10 mouse cellular contexts compared by ENCODE assay signal in genomic region chr1:91800348-91800747, GRCm38 (mm10). TPM values are rescaled to one million over a fixed set of nuclear protein-coding genes. Genes with fewer than 3 reads are reported as not detected.
DNase-seq lines count a peak whose midpoint lies in the region; ATAC-seq and TF ChIP-seq lines count a peak whose summit lies in the region.
"Had no signal": no experiment of that assay in that cellular context is flagged by ENCODE, and none has a peak within 500 bp of the region (broad histone marks: within the 10 kb centered on the region; RNA-seq: fewer than 3 reads in every experiment).

No protein-coding gene starts in this region.

- TF ChIP-seq EP300 in heart, adult 2 months (IDR thresholded peaks at IDR 0.05; ENCODE audit: insufficient read depth, low read depth, low read length): no peak

- no peaks in the 10 kb centered on the region for H3K36me3 ChIP-seq in heart, embryonic 15.5 days
- H3K36me3 ChIP-seq in heart, adult 2 months (ENCODE audit: control insufficient read depth, insufficient read depth, low read length): no peaks in the 10 kb centered on the region
- no peaks in the 10 kb centered on the region for H3K36me3 ChIP-seq in hindbrain, embryonic 16.5 days (ENCODE audit: control insufficient read depth, insufficient read depth, low read length)
- no peaks in the 10 kb centered on the region for H3K36me3 ChIP-seq in myocyte (ENCODE audit: control insufficient read depth, insufficient read depth)
- no peaks in the 10 kb centered on the region for H3K36me3 ChIP-seq in thymus, adult 2 months (ENCODE audit: control insufficient read depth, insufficient read depth, low read length)

- no peak overlapping the region for H3K27ac ChIP-seq in heart, embryonic 15.5 days
- H3K27ac ChIP-seq in heart, adult 2 months: no peak overlapping the region
- H3K27ac ChIP-seq in brown adipose tissue, adult 24 weeks (replicated peaks; ENCODE audit: low read depth, low read length): no peak overlapping the region
- no peak overlapping the region for H3K27ac ChIP-seq in hindbrain, embryonic 16.5 days (ENCODE audit: low read depth, low read length)
- H3K27ac ChIP-seq in thymus, adult 2 months (ENCODE audit: control insufficient read depth, insufficient read depth, low read length): no peak overlapping the region

- H3K79me2 ChIP-seq in heart, adult 2 months (replicated peaks; ENCODE audit: control insufficient read depth, insufficient read depth, low read length): no peaks in the 10 kb centered on the region
- peaks cover 30% of the 10 kb centered on the region for H3K79me2 ChIP-seq in myocyte (ENCODE audit: control insufficient read depth, insufficient read depth)

- H3K4me3 ChIP-seq in heart, embryonic 15.5 days: peak overlapping the region; percentile 56
- no peak overlapping the region for H3K4me3 ChIP-seq in heart, adult 2 months
- peak overlapping the region; percentile 78 for H3K4me3 ChIP-seq in brown adipose tissue, adult 24 weeks (ENCODE audit: insufficient read depth, low read depth, low read length)
- peak overlapping the region; percentile 50; the same call in 1 of the 2 replicates for H3K4me3 ChIP-seq in hindbrain, embryonic 16.5 days (ENCODE audit: low read length)
- peak overlapping the region; percentile 59 for H3K4me3 ChIP-seq in myocyte
- no peak overlapping the region for H3K4me3 ChIP-seq in thymus, adult 2 months (ENCODE audit: control insufficient read depth, insufficient read depth, low read length)

- TF ChIP-seq POLR2A in heart, adult 2 months (IDR thresholded peaks at IDR 0.05; ENCODE audit: insufficient read depth, low read depth, low read length): no peak
- no peak for TF ChIP-seq POLR2A in myocyte (IDR thresholded peaks at IDR 0.05; ENCODE audit: insufficient read length, low read depth)
- no peak for TF ChIP-seq POLR2A in thymus, adult 2 months (IDR thresholded peaks at IDR 0.05; ENCODE audit: control insufficient read depth, extremely low read depth, insufficient read depth, low read length, poor library complexity)

- H3K9me3 ChIP-seq in heart, embryonic 15.5 days (replicated peaks): no peaks in the 10 kb centered on the region
- no peaks in the 10 kb centered on the region for H3K9me3 ChIP-seq in hindbrain, embryonic 16.5 days (ENCODE audit: control insufficient read depth, low read length)

- H3K4me2 ChIP-seq in heart, embryonic 15.5 days: peak overlapping the region; percentile 88
- H3K4me2 ChIP-seq in hindbrain, embryonic 16.5 days (ENCODE audit: low read length): peak overlapping the region; percentile 94
- peak overlapping the region; percentile 82 for H3K4me2 ChIP-seq in myocyte (ENCODE audit: low read depth)

- no peak for TF ChIP-seq CTCF in heart, adult 2 months (IDR thresholded peaks at IDR 0.05)
- TF ChIP-seq CTCF in thymus, adult 2 months (IDR thresholded peaks at IDR 0.05; ENCODE audit: borderline replicate concordance, control insufficient read depth, extremely low read depth, insufficient read depth, low read length, poor library complexity): no peak

- ATAC-seq in heart, embryonic 15.5 days (replicated peaks; ENCODE audit: insufficient number of reproducible peaks, insufficient read depth, low FRiP score, low read depth): no peak
- ATAC-seq in hindbrain, embryonic 16.5 days: no peak

- no peak for DNase-seq in heart, adult 2 months
- no peak for DNase-seq in adrenal gland, postnatal 36 days
- DNase-seq in thymus, adult 2 months: no peak
- no peak for DNase-seq in right cerebral cortex, postnatal 36 days (ENCODE audit: low spot score in 2 of 2)
- DNase-seq: kidney, postnatal 25 days had no signal

- peak overlapping the region; percentile 24 for H3ac ChIP-seq in myocyte (ENCODE audit: control insufficient read depth, insufficient read length)

- H3K27me3 ChIP-seq in heart, embryonic 15.5 days: peaks cover 67% of the 10 kb centered on the region
- peaks cover 6% of the 10 kb centered on the region for H3K27me3 ChIP-seq in heart, adult 2 months (ENCODE audit: control insufficient read depth, insufficient read depth, low read length)
- H3K27me3 ChIP-seq in hindbrain, embryonic 16.5 days (replicated peaks; ENCODE audit: control insufficient read depth, insufficient read depth, low read length): peaks cover 44% of the 10 kb centered on the region
- H3K27me3 ChIP-seq in myocyte (ENCODE audit: control insufficient read depth, insufficient read depth, insufficient read length): no peaks in the 10 kb centered on the region
- no peaks in the 10 kb centered on the region; the same call in 1 of the 2 replicates for H3K27me3 ChIP-seq in thymus, adult 2 months (ENCODE audit: control insufficient read depth, insufficient read depth, low read length)

- H3K4me1 ChIP-seq in heart, embryonic 15.5 days (replicated peaks): peaks cover 22% of the 10 kb centered on the region
- no peaks in the 10 kb centered on the region for H3K4me1 ChIP-seq in heart, adult 2 months (ENCODE audit: control insufficient read depth, insufficient read depth, low read length)
- no peaks in the 10 kb centered on the region for H3K4me1 ChIP-seq in brown adipose tissue, adult 24 weeks (ENCODE audit: control insufficient read depth, insufficient read depth, insufficient read length, low read length)
- H3K4me1 ChIP-seq in hindbrain, embryonic 16.5 days (ENCODE audit: control insufficient read depth, insufficient read depth, low read depth, low read length): peaks cover 13% of the 10 kb centered on the region; the same call in 1 of the 2 replicates
- H3K4me1 ChIP-seq in thymus, adult 2 months (replicated peaks; ENCODE audit: control insufficient read depth, insufficient read depth, low read length): no peaks in the 10 kb centered on the region

- intact Hi-C loops in heart, adult 2 months (cut with DNase I): no loop called here

- WGBS in heart, embryonic 15.5 days: 51% methylated on average over 13 of the region's 13 CpGs
- WGBS in heart, adult 2 months: 56% methylated on average over 13 of the region's 13 CpGs
- 20% methylated on average over 13 of the region's 13 CpGs for WGBS in hindbrain, embryonic 16.5 days
- 34% methylated on average over 13 of the region's 13 CpGs for whole genome bisulfite sequencing in thymus, adult 2 months

- H3K9ac ChIP-seq in heart, embryonic 15.5 days: no peak overlapping the region
- H3K9ac ChIP-seq in heart, adult 2 months (ENCODE audit: low read depth, low read length): no peak overlapping the region
- no peak overlapping the region; the same call in 1 of the 2 replicates for H3K9ac ChIP-seq in hindbrain, embryonic 16.5 days (ENCODE audit: low read depth, low read length)

TF ChIP-seq in myocyte, 11 proteins besides CTCF, POLR2A, EP300 and RAD21:
- no peak for TF ChIP-seq SRF (IDR thresholded peaks at IDR 0.05; ENCODE audit: control insufficient read depth, insufficient read length, low read depth)
- no peak for TF ChIP-seq USF1 (IDR thresholded peaks at IDR 0.05; ENCODE audit: low read depth)
- no peak for TF ChIP-seq REST (IDR thresholded peaks at IDR 0.05; ENCODE audit: insufficient read depth, insufficient read length)
- no peak for TF ChIP-seq MAX (IDR thresholded peaks at IDR 0.05; ENCODE audit: low read depth)
- TF ChIP-seq TCF3 (IDR thresholded peaks at IDR 0.05; ENCODE audit: insufficient read length, low read depth): no peak
- no peak for TF ChIP-seq TCF12 (IDR thresholded peaks at IDR 0.05; ENCODE audit: insufficient read depth, poor library complexity, severe bottlenecking)
- no peak for TF ChIP-seq CEBPB (IDR thresholded peaks at IDR 0.05; ENCODE audit: insufficient read depth, poor library complexity, severe bottlenecking)
- TF ChIP-seq MYOD1 (IDR thresholded peaks at IDR 0.05; ENCODE audit: control insufficient read depth in 1 of 3, insufficient read length in 2 of 3, low read depth in 2 of 3): no peak
- TF ChIP-seq E2F4 (IDR thresholded peaks at IDR 0.05; ENCODE audit: insufficient read depth): no peak
- no peak for TF ChIP-seq MYOG (IDR thresholded peaks at IDR 0.05; ENCODE audit: control insufficient read depth in 1 of 3, insufficient read depth in 1 of 3, insufficient read length in 2 of 3, low read depth in 2 of 3)
- TF ChIP-seq POLR2AphosphoS2 (IDR thresholded peaks at IDR 0.05; ENCODE audit: insufficient read length, low read depth): no peak
TF ChIP-seq in myocyte: peak in this region for 0.

RNA-seq across cellular contexts. Expression of gene Twist2, which starts 0.9 kb away (rescaled TPM):
- polyA plus RNA-seq in heart, embryonic 15.5 days (2015; fragmentation: Nextera tagmentation; extraction: Ambion mirVana): 2.9 and 5.2 TPM in 2 replicates
- 1 to 10 TPM; 1.1 to 2.4 TPM for total RNA-seq in heart, adult 2 months (2021)
- 2.5 and 4.7 TPM in 2 replicates for polyA plus RNA-seq in heart, adult 2 months (2012; rRNA removed)
- 3.7 and 5.0 TPM in 2 replicates for polyA plus RNA-seq in brown adipose tissue, adult 24 weeks (2012; ENCODE audit: insufficient read depth, insufficient read length, missing spikeins)
- polyA plus RNA-seq in hindbrain, embryonic 16.5 days (2015; fragmentation: Nextera tagmentation; extraction: Ambion mirVana): 1.7 and 2.0 TPM in 2 replicates
- 16.6 TPM for polyA plus RNA-seq in myocyte (2012; fragmentation: generic; extraction: Trizol)
- total RNA-seq in adrenal gland, postnatal 36 days (2021): 1 to 10 TPM; 2.5 to 4.0 TPM
- 1.5 and 2.1 TPM in 2 replicates for polyA plus RNA-seq in thymus, adult 2 months (2012; rRNA removed)
- total RNA-seq: megakaryocyte progenitor cell, adult 5-6 weeks had no signal

Comparison
In these comparisons a context has a peak if more than half of its experiments do, and no peak if none do; other contexts are left out.
1. H3K4me3 ChIP-seq: peak in heart, embryonic 15.5 days (single experiment), brown adipose tissue, adult 24 weeks (single experiment), hindbrain, embryonic 16.5 days (single experiment) and myocyte (single experiment); none in heart, adult 2 months (single experiment) and thymus, adult 2 months (single experiment).
2. Peak in every context shown above with its lines, with median percentiles within 50 percentile points of each other: H3K4me2 ChIP-seq.